Mouse (Mus musculus) forebrain, embryonic 12.5 days (tissue): Measurements from ENCODE around the gene Dbt. TPM values are rescaled to one million over a fixed set of nuclear protein-coding genes. Genes with fewer than 3 reads are reported as not detected.
A peak's percentile ranks its signal among the peaks of the same experiment; 100 is the strongest.

Experiments
- ATAC-seq: fragments of 200-750 bp; cut with Nextera tagmentation; 2 replicates; pipeline ENCODE4 v1.8.0; 2017; ENCODE audit warnings: moderate TSS enrichment; ENCODE audit not compliant: low FRiP score
- H3K27ac ChIP-seq: fragments of 300-500 bp; sonication (generic); 2 replicates; pipeline ENCODE4 v1.5.1; 2016; ENCODE audit warnings: mild to moderate bottlenecking
- H3K27me3 ChIP-seq: fragments of 300-500 bp; sonication (generic); 2 replicates; pipeline ENCODE4 v1.6.1; 2016; ENCODE audit warnings: mild to moderate bottlenecking
- H3K36me3 ChIP-seq: fragments of 300-500 bp; sonication (generic); replicated peaks from 2 replicates; pipeline ENCODE4 v1.6.1; 2016; ENCODE audit warnings: mild to moderate bottlenecking
- H3K4me1 ChIP-seq: fragments of 300-500 bp; sonication (generic); 2 replicates; pipeline ENCODE4 v1.6.1; 2016
- H3K4me2 ChIP-seq: fragments of 300-500 bp; sonication (generic); 2 replicates; pipeline ENCODE4 v1.6.1; 2016; ENCODE audit warnings: mild to moderate bottlenecking, moderate library complexity
- H3K4me3 ChIP-seq: fragments of 300-500 bp; sonication (generic); replicated peaks from 2 replicates; pipeline ENCODE4 v1.5.1; 2016; ENCODE audit warnings: mild to moderate bottlenecking
- H3K9ac ChIP-seq: fragments of 300-500 bp; sonication (generic); 2 replicates; pipeline ENCODE4 v1.6.1; 2016; ENCODE audit warnings: mild to moderate bottlenecking
- H3K9me3 ChIP-seq: fragments of 300-500 bp; sonication (generic); 2 replicates; pipeline ENCODE4 v1.6.1; 2016
- WGBS: fragments of 180-500 bp; shearing (Covaris S2); methylation state at CpG from one replicate; pipeline ENCODE4 v1.1.7; 2016; 5-methylcytosine and 5-hydroxymethylcytosine counted together
- polyA plus RNA-seq: library from polyadenylated mRNA; unstranded; fragments of >200 nt; fragmentation: Nextera tagmentation; extraction: Ambion mirVana; gene quantifications from 2 replicates; pipeline ENCODE4 v1.2.1, GENCODE M21; 2016

The Dbt gene
- polyA plus RNA-seq, 1 experiment from 2014 or later, result 12.6 TPM

DNA sequence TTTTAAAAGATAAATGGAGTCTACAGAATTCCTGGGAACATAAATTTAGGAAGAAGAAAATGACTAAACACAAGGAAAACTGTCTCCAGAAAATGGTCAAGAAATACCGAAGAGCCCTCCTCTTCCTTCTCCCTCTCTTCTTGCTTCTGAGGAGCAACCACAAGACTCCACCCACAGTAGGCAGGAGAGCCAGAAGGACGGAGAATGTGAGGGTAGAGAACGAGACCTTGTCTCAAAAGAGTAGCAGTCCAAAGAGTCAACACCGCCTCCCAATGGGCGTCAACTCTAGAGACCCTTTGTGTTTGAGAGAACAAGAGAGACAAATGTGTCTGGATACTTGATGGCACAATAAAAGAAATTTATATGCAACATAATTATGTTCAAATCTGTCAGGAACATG, 19.2 kb upstream of the Dbt start:
- Histone ChIP-seq H3K27ac (no peak overlapping the region), H3K9me3 (no peaks in the 10 kb centered on the region), H3K4me2 (no peak overlapping the region), H3K36me3 (peaks cover 92% of the 10 kb centered on the region), H3K9ac (no peak overlapping the region), H3K4me3 (no peak overlapping the region), H3K27me3 (no peaks in the 10 kb centered on the region), H3K4me1 (no peaks in the 10 kb centered on the region)
- ATAC-seq, result no peak
- WGBS, result 60% methylated on average over 5 of the region's 5 CpGs

- no peak for ATAC-seq
- H3K27ac ChIP-seq, result no peak overlapping the region
- H3K27me3 ChIP-seq, result no peaks in the 10 kb centered on the region
- H3K36me3 ChIP-seq, result peaks cover 92% of the 10 kb centered on the region
- no peak overlapping the region for H3K9ac ChIP-seq
- WGBS, result 91% methylated on average over 1 of the region's 1 CpGs
- no peaks in the 10 kb centered on the region for H3K4me1 ChIP-seq
- no peak overlapping the region for H3K4me3 ChIP-seq
- no peaks in the 10 kb centered on the region for H3K9me3 ChIP-seq
- no peak overlapping the region for H3K4me2 ChIP-seq
These were observed 17.2 kb upstream of the Dbt start for GRCm38 (mm10) chr3:116495671-116496070.

- Histone ChIP-seq H3K9ac (peak within 1 kb of the TSS; percentile 98), H3K4me2 (peak within 1 kb of the TSS; percentile 88)
These were observed 5.0 kb upstream of the Dbt start, which contains the start of gene Rtca for GRCm38 (mm10) chr3:116507772-116508351. TSS of gene Rtca (minus strand) at chr3:116508208.

DNA sequence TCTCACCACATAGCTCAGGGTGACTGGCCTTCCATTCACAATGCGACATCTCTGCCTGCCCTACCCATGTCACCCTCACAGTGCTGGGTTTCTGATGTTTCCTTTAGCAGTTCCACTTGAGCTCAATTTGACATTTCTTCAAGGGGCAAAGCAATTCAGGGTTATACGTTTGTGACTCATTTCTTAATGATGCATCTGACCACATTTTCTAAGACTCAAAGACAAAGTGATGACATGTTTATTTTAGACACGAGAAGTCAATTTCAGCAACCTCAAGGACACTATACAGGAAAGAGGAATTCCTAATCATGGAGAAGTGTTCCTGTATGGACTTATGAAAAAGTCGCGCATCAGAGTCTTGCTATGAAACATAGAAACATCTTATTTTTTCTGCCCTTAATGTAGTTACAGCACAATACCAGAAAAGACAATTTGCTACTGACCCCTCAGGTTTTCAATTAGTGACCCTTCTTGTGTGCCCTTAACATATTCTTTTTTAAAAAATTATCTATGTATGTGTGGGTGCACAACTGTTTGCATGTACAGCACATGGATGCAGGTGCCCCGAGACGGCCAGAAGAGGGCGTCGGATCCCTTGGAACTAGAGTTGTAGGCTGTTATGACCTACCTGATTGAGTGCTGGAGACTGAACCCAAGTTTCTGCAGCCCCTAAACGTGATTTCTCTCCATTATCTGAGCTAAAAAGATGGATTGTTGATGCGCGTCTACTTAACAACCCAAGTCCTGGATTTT, 543 bp upstream of the Dbt start:
- 41% methylated on average over 12 of the region's 12 CpGs for WGBS
- no peak overlapping the region for H3K27ac ChIP-seq
- ATAC-seq, result peak; percentile 31

More at GRCm38 (mm10) chr3:116507772-116508351, 5.0 kb upstream of the Dbt start, which contains the start of gene Rtca:
- Histone ChIP-seq H3K36me3 (peaks cover 30% of the 10 kb centered on the region), H3K9me3 (no peaks in the 10 kb centered on the region), H3K4me1 (peaks cover 18% of the 10 kb centered on the region), H3K4me3 (peak within 1 kb of the TSS; percentile 81), H3K27ac (peak within 1 kb of the TSS; percentile 74), H3K27me3 (0 out of 2 replicates have a peak, but pooled peaks cover 3% of the 10 kb centered on the region)
- ATAC-seq, result peak; percentile 94
- under 1% methylated on average over 36 of the region's 44 CpGs for WGBS

DNA sequence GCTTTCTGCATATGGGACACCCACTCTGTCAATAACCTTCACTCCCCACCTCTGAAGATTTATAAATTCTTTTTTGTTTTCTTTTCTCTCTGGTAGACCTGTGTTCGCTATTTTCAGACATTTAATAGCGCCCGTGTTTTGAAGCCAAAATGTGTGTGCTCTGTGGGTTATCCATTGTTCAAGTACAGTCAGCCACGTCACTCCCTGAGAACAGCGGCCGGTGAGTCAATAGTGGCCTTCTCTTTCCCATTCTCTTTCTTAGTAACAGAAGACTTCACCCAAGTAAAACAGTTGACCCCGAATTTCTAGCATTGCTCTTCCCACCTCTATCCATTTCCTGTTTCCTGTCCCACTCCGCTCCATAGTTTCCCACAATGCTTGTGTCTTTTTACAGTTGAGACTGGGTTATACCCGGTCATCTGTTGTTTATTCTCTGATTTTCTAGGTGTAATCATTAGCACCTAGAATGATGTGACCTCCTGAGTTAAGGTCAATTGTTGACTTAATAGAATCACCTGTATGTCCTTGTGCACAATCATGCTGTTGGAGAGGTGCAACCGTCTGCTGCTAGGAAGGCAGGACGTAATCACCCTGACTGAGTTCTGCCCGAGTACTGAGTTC, 7.4 kb downstream of the Dbt start:
- Histone ChIP-seq H3K4me3 (no peak overlapping the region), H3K4me1 (no peaks in the 10 kb centered on the region), H3K27ac (no peak overlapping the region), H3K9me3 (no peaks in the 10 kb centered on the region), H3K36me3 (peaks cover 9% of the 10 kb centered on the region; the same call in 1 of the 2 replicates), H3K9ac (no peak overlapping the region), H3K27me3 (no peaks in the 10 kb centered on the region), H3K4me2 (no peak overlapping the region)
- 84% methylated on average over 12 of the region's 12 CpGs for WGBS
- no peak for ATAC-seq

More for the DNA sequence above, 543 bp upstream of the Dbt start:
- 0 out of 2 replicates have a peak, but pooled peaks cover 3% of the 10 kb centered on the region for H3K27me3 ChIP-seq
- H3K36me3 ChIP-seq, result no peaks in the 10 kb centered on the region
- H3K9me3 ChIP-seq, result no peaks in the 10 kb centered on the region
- no peak overlapping the region for H3K9ac ChIP-seq
- H3K4me3 ChIP-seq, result peak overlapping the region; percentile 70
- peaks cover 13% of the 10 kb centered on the region for H3K4me1 ChIP-seq
- peak overlapping the region; percentile 70 for H3K4me2 ChIP-seq

- H3K4me2 ChIP-seq, result no peak overlapping the region
- no peaks in the 10 kb centered on the region for H3K9me3 ChIP-seq
- WGBS, result 52% methylated on average over 4 of the region's 5 CpGs
- ATAC-seq, result no peak
- no peaks in the 10 kb centered on the region for H3K27me3 ChIP-seq
- no peaks in the 10 kb centered on the region for H3K4me1 ChIP-seq
- no peak overlapping the region for H3K27ac ChIP-seq
- H3K9ac ChIP-seq, result no peak overlapping the region
- peaks cover 16% of the 10 kb centered on the region for H3K36me3 ChIP-seq
- H3K4me3 ChIP-seq, result no peak overlapping the region
These were observed 16.9 kb downstream of the Dbt start for GRCm38 (mm10) chr3:116529741-116530140.

DNA sequence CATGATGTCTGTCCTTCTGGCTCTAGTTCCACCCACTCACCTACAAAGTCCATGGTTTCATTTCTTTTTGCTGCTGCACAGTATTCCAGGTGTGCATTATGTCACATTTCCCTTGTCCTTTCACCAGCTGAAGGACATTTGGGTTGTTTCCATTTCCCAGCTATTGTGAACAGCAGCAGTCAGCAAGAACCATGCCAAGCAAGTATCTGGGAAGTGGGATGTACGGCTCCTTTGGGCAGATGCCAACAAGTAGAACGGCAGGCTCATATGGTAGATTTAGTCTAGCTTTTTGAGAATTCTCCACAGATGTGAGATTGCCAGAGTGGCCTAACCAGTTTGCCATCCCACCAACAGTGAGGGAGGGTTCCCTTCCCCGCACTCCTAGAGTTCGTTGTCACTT, 18.0 kb downstream of the Dbt start:
- Histone ChIP-seq H3K9me3 (no peaks in the 10 kb centered on the region), H3K9ac (no peak overlapping the region), H3K27me3 (no peaks in the 10 kb centered on the region), H3K4me3 (no peak overlapping the region), H3K4me2 (no peak overlapping the region), H3K27ac (no peak overlapping the region), H3K4me1 (no peaks in the 10 kb centered on the region), H3K36me3 (peaks cover 26% of the 10 kb centered on the region)
- ATAC-seq, result no peak
- 88% methylated on average over 4 of the region's 4 CpGs for WGBS

GRCm38 (mm10) chr3:116536428-116537199, 23.7 kb downstream of the Dbt start:
- Histone ChIP-seq H3K4me1 (no peaks in the 10 kb centered on the region), H3K9ac (no peak overlapping the region; the same call in 1 of the 2 replicates), H3K4me2 (no peak overlapping the region), H3K36me3 (peaks cover 65% of the 10 kb centered on the region), H3K4me3 (no peak overlapping the region), H3K27me3 (no peaks in the 10 kb centered on the region), H3K9me3 (no peaks in the 10 kb centered on the region), H3K27ac (no peak overlapping the region)
- 86% methylated on average over 16 of the region's 16 CpGs for WGBS
- ATAC-seq, result no peak

DNA sequence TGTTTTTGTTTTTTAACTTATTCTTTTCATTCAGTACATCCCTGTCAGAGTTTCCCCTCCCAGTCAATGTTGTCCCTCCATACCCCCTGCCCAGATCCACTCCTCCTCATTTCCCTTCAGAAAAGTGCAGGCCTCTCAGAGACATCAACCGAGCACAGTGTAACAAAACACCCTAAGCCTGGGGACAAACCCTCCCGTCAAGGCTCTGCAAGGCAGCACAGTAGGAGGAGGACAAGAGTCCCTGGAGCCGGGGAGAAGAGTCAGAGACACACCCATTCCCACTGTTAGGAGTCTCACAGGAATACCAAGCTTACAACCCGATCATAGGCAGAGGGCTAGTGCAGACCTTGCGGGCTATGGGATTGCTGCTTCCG, 24.3 kb downstream of the Dbt start:
- H3K4me2 ChIP-seq, result no peak overlapping the region
- no peak overlapping the region for H3K27ac ChIP-seq
- ATAC-seq, result no peak

GRCm38 (mm10) chr3:116542070-116542469, 29.2 kb downstream of the Dbt start:
- Histone ChIP-seq H3K4me2 (no peak overlapping the region), H3K9ac (no peak overlapping the region), H3K9me3 (no peaks in the 10 kb centered on the region), H3K27ac (no peak overlapping the region), H3K4me3 (no peak overlapping the region), H3K27me3 (no peaks in the 10 kb centered on the region), H3K4me1 (no peaks in the 10 kb centered on the region), H3K36me3 (peaks cover 55% of the 10 kb centered on the region)
- no peak for ATAC-seq
- WGBS, result 83% methylated on average over 2 of the region's 2 CpGs

More for the DNA sequence above, 24.3 kb downstream of the Dbt start:
- H3K4me3 ChIP-seq, result no peak overlapping the region
- no peaks in the 10 kb centered on the region for H3K4me1 ChIP-seq
- no peaks in the 10 kb centered on the region for H3K27me3 ChIP-seq
- no peaks in the 10 kb centered on the region for H3K9me3 ChIP-seq
- H3K9ac ChIP-seq, result no peak overlapping the region; the same call in 1 of the 2 replicates
- 65% methylated on average over 6 of the region's 6 CpGs for WGBS
- peaks cover 70% of the 10 kb centered on the region for H3K36me3 ChIP-seq

DNA sequence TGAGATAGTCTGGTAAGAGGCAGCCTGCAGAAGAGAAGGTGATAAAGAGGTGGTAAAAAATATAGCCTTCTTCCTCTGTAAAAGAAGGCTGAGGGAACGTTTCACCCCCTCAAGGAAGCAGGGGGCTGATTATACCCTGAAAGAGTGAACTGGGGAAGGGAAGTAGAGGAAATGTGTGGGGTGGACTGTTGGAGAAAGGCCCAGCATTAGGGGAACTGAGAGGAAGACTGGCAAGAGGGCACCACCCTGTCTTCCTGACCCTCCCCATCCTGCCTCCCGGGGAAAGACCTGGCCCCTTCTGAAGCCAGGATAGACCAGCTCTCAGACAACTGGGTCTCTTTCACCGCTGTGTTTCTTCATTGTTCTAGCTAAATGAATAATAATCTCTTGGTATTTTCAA, 29.7 kb downstream of the Dbt start:
- H3K27me3 ChIP-seq, result no peaks in the 10 kb centered on the region
- peaks cover 58% of the 10 kb centered on the region for H3K36me3 ChIP-seq
- no peak overlapping the region for H3K4me3 ChIP-seq
- no peak overlapping the region for H3K4me2 ChIP-seq
- H3K9ac ChIP-seq, result no peak overlapping the region
- no peaks in the 10 kb centered on the region for H3K4me1 ChIP-seq
- no peaks in the 10 kb centered on the region for H3K9me3 ChIP-seq
- WGBS, result 88% methylated on average over 3 of the region's 3 CpGs
- no peak for ATAC-seq
- H3K27ac ChIP-seq, result no peak overlapping the region

DNA sequence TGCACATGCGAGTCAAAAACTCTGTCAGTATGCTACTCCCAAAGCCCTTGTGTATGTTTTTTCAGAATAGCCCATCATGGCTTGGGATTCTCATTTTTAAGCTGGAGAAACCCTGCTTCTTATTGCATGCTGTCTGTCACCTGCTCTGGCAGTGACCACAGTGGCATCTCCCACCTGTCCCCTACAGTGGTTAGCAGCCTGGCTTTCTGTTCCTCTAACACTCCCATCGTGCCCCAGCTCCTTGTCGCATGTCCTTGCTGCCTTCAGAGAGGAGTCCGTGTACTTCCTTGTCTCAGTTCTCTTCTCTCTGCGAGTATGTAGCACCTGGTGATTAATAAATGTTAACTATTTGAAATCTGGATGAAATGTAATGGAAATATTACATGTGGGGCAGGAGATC, 34.6 kb downstream of the Dbt start:
- Histone ChIP-seq H3K27me3 (no peaks in the 10 kb centered on the region), H3K27ac (no peak overlapping the region), H3K4me2 (no peak overlapping the region), H3K4me1 (no peaks in the 10 kb centered on the region), H3K9ac (no peak overlapping the region), H3K36me3 (peaks cover 42% of the 10 kb centered on the region), H3K4me3 (no peak overlapping the region), H3K9me3 (no peaks in the 10 kb centered on the region)
- WGBS, result 94% methylated on average over 5 of the region's 5 CpGs
- no peak for ATAC-seq
